Mouse (Mus musculus) spleen, adult 2 months (tissue): Measurements from ENCODE around the gene Ctnnbip1.

Source experiments
- CTCF ChIP-seq: fragments of 200-500 bp; IDR thresholded peaks from 2 replicates; pipeline ENCODE4 v1.5.1; 2011; ENCODE audit warnings: mild to moderate bottlenecking, inconsistent platforms; ENCODE audit not compliant: insufficient read depth, insufficient read length, insufficient replicate concordance; ENCODE audit errors: extremely low read depth
- POLR2A ChIP-seq: fragments of 200-500 bp; IDR thresholded peaks from 2 replicates; pipeline ENCODE4 v1.6.1; 2011; ENCODE audit warnings: low read depth, low read length, inconsistent platforms

DNA sequence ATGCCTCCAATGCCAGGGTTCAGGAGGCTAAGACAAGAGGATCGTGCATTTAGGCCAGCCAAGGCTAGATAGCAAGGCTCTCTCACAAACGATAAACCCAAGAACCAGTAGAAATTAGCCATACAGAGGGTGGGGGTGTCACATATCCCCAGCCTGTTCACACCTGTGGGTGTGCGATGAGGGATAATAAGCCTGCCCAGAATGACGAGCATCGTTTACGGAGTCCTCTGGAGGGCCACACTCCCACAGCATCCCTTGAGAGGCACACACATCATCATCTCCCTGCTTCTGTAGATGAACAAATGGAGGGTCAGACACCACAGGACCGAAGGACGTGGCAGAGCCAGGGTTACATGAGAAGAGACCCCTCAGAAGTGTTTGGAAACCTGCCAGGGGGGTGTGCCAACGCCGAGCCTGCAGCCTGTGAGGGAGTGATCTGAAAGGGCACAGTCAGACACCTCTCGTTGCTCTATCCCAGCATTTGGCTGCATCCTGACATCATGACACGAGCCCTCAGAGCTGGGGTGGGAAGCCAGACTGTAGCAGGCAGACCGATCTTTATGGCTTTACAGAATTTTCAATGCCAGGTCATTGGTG lies 60.1 kb downstream of the Ctnnbip1 start:
- no peak for TF ChIP-seq CTCF
- TF ChIP-seq POLR2A: no peak
